Mouse (Mus musculus) ES-Bruce4 (cell line): ENCODE data around the gene Guca2a.
"Not testable (repeated sequence)": the region's sequence is repeated elsewhere in the genome, so short reads cannot be mapped to it uniquely, and the experiment has no call there.

Source experiments
- CTCF ChIP-seq: IDR thresholded peaks from one replicate; pipeline ENCODE4 v1.8.1; 2011; ENCODE audit warnings: low read depth, low read length
- POLR2A ChIP-seq: IDR thresholded peaks from one replicate; pipeline ENCODE4 v1.8.1; 2011; ENCODE audit warnings: low read length; ENCODE audit not compliant: insufficient read depth

DNA sequence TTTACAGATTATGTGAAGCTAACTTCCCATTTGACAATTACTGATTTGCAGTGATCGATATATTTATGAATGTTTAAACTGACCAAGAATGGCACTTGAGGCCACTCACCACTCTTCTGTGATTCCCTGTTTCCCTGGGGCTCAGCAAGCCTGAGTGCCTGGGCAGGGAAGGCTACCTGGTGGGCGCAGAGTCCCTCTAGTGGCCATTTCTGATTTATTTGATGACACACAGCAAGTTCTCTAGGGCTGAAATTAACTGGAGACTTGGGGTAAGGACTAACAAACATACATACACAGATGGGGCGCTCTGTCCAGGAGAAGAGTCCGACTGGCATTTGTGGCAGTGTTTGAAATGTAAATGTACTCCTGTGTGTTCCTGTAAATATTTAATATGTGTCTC is 9.1 kb upstream of the Guca2a start:
- TF ChIP-seq POLR2A, CTCF: not testable (repeated sequence)
